Mouse (Mus musculus) left cerebral cortex, postnatal 10 days (tissue): ENCODE data around the gene Toe1. TPM values are rescaled to one million over a fixed set of nuclear protein-coding genes. Genes with fewer than 3 reads are reported as not detected.

ENCODE experiments used
- DNase-seq, 2 experiments: peaks; one replicate each; pipeline ENCODE4 v3.0.0; 2021 to 2022; ENCODE audit warnings: low spot score in 2 of 2, mixed read lengths in 1 of 2; ENCODE audit errors: extremely low spot score in 1 of 2
- intact Hi-C: fragments of 180-260 bp; cut with DNase I; formaldehyde crosslinking; loops from one replicate; pipeline ENCODE4 v1.15.1; 2025
- total RNA-seq, 2 experiments: library from RNA; stranded (reverse); gene quantifications; 2 replicates each; pipeline ENCODE4 v1.2.3; 2021

Gene Toe1
- total RNA-seq, 2 experiments from 2014 or later: 15.2 to 16.1 TPM

- intact Hi-C loops: no loop called here
- no peak for DNase-seq
These were observed 3.6 kb upstream of the Toe1 start for GRCm38 (mm10) chr4:116811012-116811411.

- no peak for DNase-seq
- intact Hi-C loops: no loop called here
These were observed 7.5 kb downstream of the Toe1 start for GRCm38 (mm10) chr4:116799901-116800300.

- DNase-seq: no peak
- intact Hi-C loops: no loop called here
These were observed 10.9 kb downstream of the Toe1 start for GRCm38 (mm10) chr4:116796442-116797110.

GRCm38 (mm10) chr4:116794273-116794672 lies 13.2 kb downstream of the Toe1 start:
- intact Hi-C loops: no loop called here
- no peak for DNase-seq

- DNase-seq: no peak
- intact Hi-C loops: no loop called here
These were observed 15.0 kb downstream of the Toe1 start for GRCm38 (mm10) chr4:116792453-116792852.

GRCm38 (mm10) chr4:116788956-116789355 lies 18.5 kb downstream of the Toe1 start:
- intact Hi-C loops: loop anchor here (1.0 kb wide), 1 partner anchor 70 kb away; no protein-coding TSS in a partner anchor
- peak; percentile 81 to 87 for DNase-seq

GRCm38 (mm10) chr4:116787985-116788760 lies 19.3 kb downstream of the Toe1 start:
- DNase-seq: no peak
- intact Hi-C loops: no loop called here

- intact Hi-C loops: no loop called here
- no peak for DNase-seq
These were observed 20.9 kb downstream of the Toe1 start for GRCm38 (mm10) chr4:116786587-116786986.

GRCm38 (mm10) chr4:116782171-116782570 lies 25.3 kb downstream of the Toe1 start:
- DNase-seq: no peak
- intact Hi-C loops: no loop called here

- no peak for DNase-seq
- intact Hi-C loops: no loop called here
These were observed 26.1 kb downstream of the Toe1 start for GRCm38 (mm10) chr4:116781366-116781765.

- no peak for DNase-seq
- intact Hi-C loops: no loop called here
These were observed 26.9 kb downstream of the Toe1 start for GRCm38 (mm10) chr4:116780541-116780940.

- intact Hi-C loops: no loop called here
These were observed 30.4 kb downstream of the Toe1 start for GRCm38 (mm10) chr4:116777079-116777478.

GRCm38 (mm10) chr4:116776391-116776790 lies 31.0 kb downstream of the Toe1 start:
- DNase-seq: no peak
- intact Hi-C loops: no loop called here

More at GRCm38 (mm10) chr4:116777079-116777478, 30.4 kb downstream of the Toe1 start:
- DNase-seq: no peak

GRCm38 (mm10) chr4:116769060-116769459 lies 38.4 kb downstream of the Toe1 start:
- intact Hi-C loops: no loop called here
- no peak for DNase-seq

- intact Hi-C loops: no loop called here
- no peak for DNase-seq
These were observed 38.9 kb downstream of the Toe1 start for GRCm38 (mm10) chr4:116768510-116768909.

GRCm38 (mm10) chr4:116764001-116764400 lies 43.4 kb downstream of the Toe1 start:
- no peak for DNase-seq
- intact Hi-C loops: no loop called here

GRCm38 (mm10) chr4:116761914-116762313 lies 45.5 kb downstream of the Toe1 start:
- intact Hi-C loops: no loop called here

GRCm38 (mm10) chr4:116749750-116750149 lies 57.7 kb downstream of the Toe1 start:
- intact Hi-C loops: no loop called here
- DNase-seq: no peak

More at GRCm38 (mm10) chr4:116761914-116762313, 45.5 kb downstream of the Toe1 start:
- no peak for DNase-seq
